Mouse (Mus musculus) right cerebral cortex, postnatal 25 days (tissue): ENCODE measurements at regions not wholly inside any gene's neighbourhood (a gene's known extent, or its start where the extent isn't known, plus 50 kb on each side); places are given as distances from the start of the nearest gene placed in this dataset.
A peak's percentile ranks its signal among the peaks of the same experiment; 100 is the strongest.

Experiments
- DNase-seq: peaks from one replicate; pipeline ENCODE4 v3.0.0; 2022

GRCm38 (mm10) chr7:36420741-36421140 lies 277.2 kb upstream of the Tshz3 start:
- DNase-seq, result no peak

GRCm38 (mm10) chr7:36449181-36449915 lies 248.6 kb upstream of the Tshz3 start:
- DNase-seq, result peak; percentile 62

- no peak for DNase-seq
Measured at GRCm38 (mm10) chr7:36453816-36454215, 244.1 kb upstream of the Tshz3 start.

GRCm38 (mm10) chr7:36456080-36456479 lies 241.8 kb upstream of the Tshz3 start:
- DNase-seq, result no peak

- no peak for DNase-seq
Measured at GRCm38 (mm10) chr7:36462422-36462833, 235.5 kb upstream of the Tshz3 start.

- no peak for DNase-seq
Measured at GRCm38 (mm10) chr7:36469386-36469785, 228.5 kb upstream of the Tshz3 start.

GRCm38 (mm10) chr7:36473532-36473931 lies 224.4 kb upstream of the Tshz3 start:
- DNase-seq, result no peak

- no peak for DNase-seq
Measured at GRCm38 (mm10) chr7:36476434-36476833, 221.5 kb upstream of the Tshz3 start.

GRCm38 (mm10) chr7:36476851-36477644 lies 220.9 kb upstream of the Tshz3 start:
- no peak for DNase-seq

- no peak for DNase-seq
Measured at GRCm38 (mm10) chr7:36488155-36488554, 209.8 kb upstream of the Tshz3 start.

- DNase-seq, result no peak
Measured at GRCm38 (mm10) chr7:36491173-36491581, 206.7 kb upstream of the Tshz3 start.

- no peak for DNase-seq
Measured at GRCm38 (mm10) chr7:36504010-36504875, 193.7 kb upstream of the Tshz3 start.

- DNase-seq, result no peak
Measured at GRCm38 (mm10) chr7:36507895-36508431, 190.0 kb upstream of the Tshz3 start.

GRCm38 (mm10) chr7:36513680-36514079 lies 184.2 kb upstream of the Tshz3 start:
- DNase-seq, result no peak

- DNase-seq, result no peak
Measured at GRCm38 (mm10) chr7:36516094-36516663, 181.7 kb upstream of the Tshz3 start.

- DNase-seq, result no peak
Measured at GRCm38 (mm10) chr7:36519027-36519426, 178.9 kb upstream of the Tshz3 start.

GRCm38 (mm10) chr7:36522960-36523359 lies 175.0 kb upstream of the Tshz3 start:
- DNase-seq, result no peak

GRCm38 (mm10) chr7:36526148-36526547 lies 171.8 kb upstream of the Tshz3 start:
- DNase-seq, result no peak

GRCm38 (mm10) chr7:36526692-36527091 lies 171.2 kb upstream of the Tshz3 start:
- DNase-seq, result no peak

- DNase-seq, result peak; percentile 20
Measured at GRCm38 (mm10) chr7:36529504-36530065, 168.3 kb upstream of the Tshz3 start.

GRCm38 (mm10) chr7:36531559-36531958 lies 166.4 kb upstream of the Tshz3 start:
- DNase-seq, result no peak

GRCm38 (mm10) chr7:36538111-36538510 lies 159.8 kb upstream of the Tshz3 start:
- DNase-seq, result no peak
